Mouse (Mus musculus) colon, adult 2 months (tissue): ENCODE results near the gene Prr13. TPM values are rescaled to one million over a fixed set of nuclear protein-coding genes. Genes with fewer than 3 reads are reported as not detected.

Experiments
- polyA plus RNA-seq: library from polyadenylated mRNA; depleted of rRNA; stranded (reverse); fragments of >200 nt; gene quantifications from 2 replicates; pipeline ENCODE4 v1.2.3, GENCODE M21; 2012; rRNA removed

The Prr13 gene
- polyA plus RNA-seq, result 483 and 710 TPM in 2 replicates

DNA sequence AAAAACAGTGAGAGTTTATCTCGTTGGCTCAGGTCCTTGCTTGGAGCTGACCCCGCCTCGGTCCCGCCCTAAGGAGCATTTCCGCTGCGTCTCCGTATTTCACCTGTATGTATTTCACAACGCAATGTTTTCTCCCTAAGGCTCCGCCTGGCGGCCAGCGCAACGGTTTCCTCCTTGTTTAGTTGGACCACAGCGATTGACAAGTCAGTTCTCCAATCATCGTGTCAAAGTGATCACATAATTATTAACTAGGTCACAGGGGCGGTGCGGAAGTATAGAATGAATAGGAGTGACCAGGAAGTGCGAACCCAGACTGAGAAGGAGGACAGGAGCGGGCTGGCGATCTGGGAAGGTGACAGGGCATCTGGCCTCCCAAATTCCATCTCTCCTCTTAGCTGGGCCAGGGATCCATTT lies at the start of gene Prr13:
TSS of gene Prr13 (plus strand) at position 125 of the 414 bp plus-strand sequence.

DNA sequence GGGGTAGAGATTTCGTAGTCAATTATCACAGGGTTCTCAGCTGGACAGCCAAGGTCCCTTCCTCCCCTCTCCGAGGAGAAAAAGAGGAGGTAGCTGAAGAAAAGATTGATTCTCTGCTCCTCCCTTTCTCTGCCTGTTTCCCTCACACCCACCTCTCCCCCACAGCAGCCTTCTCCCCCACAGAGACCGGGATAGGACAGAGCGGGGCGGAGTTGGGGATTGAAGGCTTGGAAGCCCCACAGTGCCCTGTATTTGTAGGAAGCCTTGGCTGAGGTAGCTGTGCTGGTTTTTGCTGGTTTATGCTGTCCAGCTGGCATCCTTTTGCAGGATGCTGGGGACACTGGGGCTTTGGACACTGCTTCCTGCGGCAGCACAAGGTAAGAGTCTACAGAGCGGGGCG lies 13.7 kb upstream of the Prr13 start, which contains the start of gene Amhr2:
TSS of gene Amhr2 (plus strand) at position 222 of the 400 bp plus-strand sequence.

DNA sequence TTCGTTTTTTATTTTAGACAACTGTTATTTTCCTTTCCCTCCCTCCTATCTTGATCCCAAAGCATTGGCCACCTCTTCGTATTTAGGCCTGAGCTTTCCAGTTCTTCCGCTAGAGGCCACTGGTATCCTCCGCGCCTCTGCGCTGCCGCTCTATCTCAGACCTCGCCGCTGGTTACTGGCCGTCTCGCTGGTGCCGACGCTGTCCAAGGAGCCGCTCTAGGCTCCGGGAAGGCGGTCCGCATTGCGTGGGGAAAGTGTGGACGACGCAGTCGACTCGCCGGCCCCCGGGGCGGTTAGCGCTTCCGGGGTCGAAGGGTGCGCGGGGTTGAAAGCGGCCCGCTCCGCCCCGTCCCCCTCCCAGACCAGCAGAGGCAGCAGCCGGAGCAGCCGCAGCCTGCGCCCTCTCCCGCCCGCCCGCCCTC lies 11.4 kb downstream of the Prr13 start, which contains the start of gene Pcbp2:
TSS of gene Pcbp2 (plus strand) at position 357 of the 422 bp plus-strand sequence.

DNA sequence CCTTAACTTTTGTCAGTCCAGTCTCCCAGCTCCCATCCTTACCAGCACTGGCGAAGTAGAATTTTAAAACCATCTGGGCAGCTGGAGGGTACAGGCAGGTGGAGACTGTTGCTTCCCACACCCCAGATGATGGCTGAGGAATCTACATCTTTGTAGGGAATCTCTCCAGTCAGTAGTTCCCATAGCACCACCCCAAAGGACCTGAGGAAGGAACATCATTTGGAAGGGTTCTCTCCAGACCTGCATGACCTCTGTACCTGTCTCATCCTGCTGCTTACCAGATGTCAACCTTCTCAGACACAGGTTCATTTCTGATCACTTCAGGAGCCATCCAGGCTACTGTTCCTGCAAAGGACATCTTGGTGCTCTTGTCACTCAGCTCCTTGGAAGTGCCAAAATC lies 44.6 kb downstream of the Prr13 start, which contains the start of gene Gm10337:
TSS of gene Gm10337 (plus strand) at position 276 of the 400 bp plus-strand sequence.

Other genes starting within 250 kb of the Prr13 start
- 8.9 and 9.7 TPM in 2 replicates for gene Itgb7, start 227.1 kb upstream of the Prr13 start, polyA plus RNA-seq
- 25.4 and 36.2 TPM in 2 replicates for gene Rarg, start 201.5 kb upstream of the Prr13 start, polyA plus RNA-seq
- gene Gm9918, start 188.5 kb upstream of the Prr13 start, polyA plus RNA-seq, result 0.08 and 0.09 TPM in 2 replicates
- 79.3 and 113 TPM in 2 replicates for gene Mfsd5, start 179.6 kb upstream of the Prr13 start, polyA plus RNA-seq
- gene Espl1, start 162.8 kb upstream of the Prr13 start, polyA plus RNA-seq, result 6.9 and 7.9 TPM in 2 replicates
- gene Pfdn5, start 132.9 kb upstream of the Prr13 start, polyA plus RNA-seq, result 37.2 and 55.3 TPM in 2 replicates
- gene Myg1, start 127.3 kb upstream of the Prr13 start, polyA plus RNA-seq, result 48.5 and 54.2 TPM in 2 replicates
- 33.2 and 35.7 TPM in 2 replicates for gene Aaas, start 108.3 kb upstream of the Prr13 start, polyA plus RNA-seq
- gene Sp7, start 91.8 kb upstream of the Prr13 start, polyA plus RNA-seq, result 0.15 and 0.23 TPM in 2 replicates
- gene Sp1, start 52.9 kb upstream of the Prr13 start, polyA plus RNA-seq, result 14.2 and 15.0 TPM in 2 replicates
- 4.2 and 14.1 TPM in 2 replicates for gene Amhr2, start 13.7 kb upstream of the Prr13 start, polyA plus RNA-seq
- gene Pcbp2, start 11.5 kb downstream of the Prr13 start, polyA plus RNA-seq, result 357 and 368 TPM in 2 replicates
- gene Gm10337, start 44.7 kb downstream of the Prr13 start, polyA plus RNA-seq, result not detected in 2 replicates
- gene Map3k12, start 58.0 kb downstream of the Prr13 start, polyA plus RNA-seq, result 3.6 and 5.4 TPM in 2 replicates
- gene Tarbp2, start 59.2 kb downstream of the Prr13 start, polyA plus RNA-seq, result 72.6 and 84.8 TPM in 2 replicates
- gene Npff, start 65.9 kb downstream of the Prr13 start, polyA plus RNA-seq, result 3.3 and 3.7 TPM in 2 replicates
- gene Gm28047, start 166.0 kb downstream of the Prr13 start, polyA plus RNA-seq, result 0.14 TPM in 1 of 2 replicates, not detected in the other
- gene Atf7, start 166.4 kb downstream of the Prr13 start, polyA plus RNA-seq, result 37.3 and 48.6 TPM in 2 replicates
- gene Atp5g2, start 213.3 kb downstream of the Prr13 start, polyA plus RNA-seq, result 491 and 570 TPM in 2 replicates